Mouse (Mus musculus): Measurements from ENCODE around the gene Irf7.

- no peak for TF ChIP-seq CTCF (IDR thresholded peaks at IDR 0.05; ENCODE audit: borderline replicate concordance, insufficient read depth, low read depth, low read length)
- no peak for TF ChIP-seq POLR2A (IDR thresholded peaks at IDR 0.05; ENCODE audit: borderline replicate concordance, insufficient read depth, low read length)
Measured at GRCm38 (mm10) chr7:141281442-141281841, 15.2 kb upstream of the Irf7 start.

Measured in cerebellum, adult 2 months (tissue).